Mouse (Mus musculus) megakaryocyte, embryonic 14.5 days (primary cell): Measurements from ENCODE around the gene Patj.

Experiments
- FLI1 ChIP-seq: IDR thresholded peaks from 2 replicates; pipeline ENCODE4 v1.6.1; 2012; ENCODE audit warnings: low read length, inconsistent platforms, mixed read lengths
- GATA1 ChIP-seq: IDR thresholded peaks from 3 replicates; pipeline ENCODE4 v1.6.1; 2012; ENCODE audit warnings: mixed read lengths, low read length, inconsistent platforms, borderline replicate concordance

- TF ChIP-seq GATA1 (no peak), FLI1 (no peak)
Measured at GRCm38 (mm10) chr4:98686678-98687267, 291.2 kb downstream of the Patj start.
